Mouse (Mus musculus) erythroblast, embryonic 14.5 days (primary cell): ENCODE data around the gene Nfat5.

Experiments used
- GATA1 ChIP-seq: IDR thresholded peaks from 2 replicates; pipeline ENCODE4 v1.6.1; 2012; ENCODE audit warnings: low read length, inconsistent platforms, mixed read lengths
- TAL1 ChIP-seq: IDR thresholded peaks from 3 replicates; pipeline ENCODE4 v1.6.1; 2012; ENCODE audit warnings: low read length, inconsistent platforms, mixed read lengths

- TF ChIP-seq GATA1: no peak
- no peak for TF ChIP-seq TAL1
Measured at GRCm38 (mm10) chr8:107395397-107395796, 102.1 kb downstream of the Nfat5 start.
